Comparison of ENCODE assay signal across 26 mouse cellular contexts in genomic region chr15:96691381-96691780, GRCm38 (mm10). TPM values are rescaled to one million over a fixed set of nuclear protein-coding genes. Genes with fewer than 3 reads are reported as not detected.
DNase-seq lines count a peak whose midpoint lies in the region; ATAC-seq and TF ChIP-seq lines count a peak whose summit lies in the region.
"Had no signal": no experiment of that assay in that cellular context is flagged by ENCODE, and none has a peak within 500 bp of the region (broad histone marks: within the 10 kb centered on the region; RNA-seq: fewer than 3 reads in every experiment).

No protein-coding gene starts in this region.

- H3K27me3 ChIP-seq in heart, embryonic 15.5 days: no peaks in the 10 kb centered on the region
- no peaks in the 10 kb centered on the region for H3K27me3 ChIP-seq in heart, embryonic 11.5 days (ENCODE audit: control insufficient read depth, insufficient read depth, low read length)
- H3K27me3 ChIP-seq in liver, postnatal 0 days (ENCODE audit: insufficient read depth, low read length): no peaks in the 10 kb centered on the region
- H3K27me3 ChIP-seq: embryonic facial prominence, embryonic 12.5 days; embryonic facial prominence, embryonic 15.5 days; heart, embryonic 13.5 days; hindbrain, embryonic 13.5 days; intestine, embryonic 15.5 days; Patski had no signal

- H3K27ac ChIP-seq in heart, embryonic 15.5 days: 0 out of 2 replicates have a peak overlapping the region, but pooled peaks have one; percentile 30
- no peak overlapping the region for H3K27ac ChIP-seq in heart, embryonic 11.5 days (ENCODE audit: low read depth, low read length)
- H3K27ac ChIP-seq in liver, postnatal 0 days (ENCODE audit: low read depth): no peak overlapping the region
- H3K27ac ChIP-seq: embryonic facial prominence, embryonic 12.5 days; embryonic facial prominence, embryonic 15.5 days; heart, embryonic 13.5 days; hindbrain, embryonic 10.5 days; hindbrain, embryonic 13.5 days; intestine, embryonic 15.5 days had no signal

- TF ChIP-seq CTCF in liver, postnatal 0 days (IDR thresholded peaks at IDR 0.05; ENCODE audit: low read depth): no peak

- peak; percentile 12 for DNase-seq in 416B (ENCODE audit: low read depth)
- peak; percentile 32 for DNase-seq in NIH3T3 (ENCODE audit: low read depth)
- no peak for DNase-seq in liver, postnatal 0 days
- DNase-seq in left cerebral cortex, postnatal 36 days (ENCODE audit: low spot score in 2 of 2): no peak
- DNase-seq: adrenal gland, adult 2 months; adrenal gland, postnatal 14 days; cerebellum, adult 11 months; cerebellum, adult 2 months; cerebellum, adult 9-11 months; cerebellum, postnatal 25 days; gastrocnemius, postnatal 10 days; gastrocnemius, postnatal 36 days; kidney, adult 11 months; kidney, adult 8-10 months had no signal

- H3K4me3 ChIP-seq in heart, embryonic 15.5 days: no peak overlapping the region
- H3K4me3 ChIP-seq in heart, embryonic 11.5 days (ENCODE audit: low read depth, low read length): no peak overlapping the region
- H3K4me3 ChIP-seq in liver, postnatal 0 days (ENCODE audit: low read depth, low read length): no peak overlapping the region
- H3K4me3 ChIP-seq: embryonic facial prominence, embryonic 12.5 days; embryonic facial prominence, embryonic 15.5 days; heart, embryonic 13.5 days; hindbrain, embryonic 10.5 days; hindbrain, embryonic 13.5 days; intestine, embryonic 15.5 days had no signal

- H3K36me3 ChIP-seq in heart, embryonic 15.5 days: peaks cover 83% of the 10 kb centered on the region
- peaks cover 75% of the 10 kb centered on the region for H3K36me3 ChIP-seq in heart, embryonic 11.5 days (ENCODE audit: control insufficient read depth, insufficient read depth, low read length)
- peaks cover 84% of the 10 kb centered on the region for H3K36me3 ChIP-seq in liver, postnatal 0 days (replicated peaks; ENCODE audit: insufficient read depth, low read length)

- H3K4me2 ChIP-seq in heart, embryonic 15.5 days: no peak overlapping the region
- no peak overlapping the region for H3K4me2 ChIP-seq in heart, embryonic 11.5 days
- H3K4me2 ChIP-seq in liver, postnatal 0 days (ENCODE audit: low read depth, low read length): no peak overlapping the region
- H3K4me2 ChIP-seq: embryonic facial prominence, embryonic 12.5 days; embryonic facial prominence, embryonic 15.5 days; heart, embryonic 13.5 days; hindbrain, embryonic 13.5 days; intestine, embryonic 15.5 days had no signal

- H3K9me3 ChIP-seq in heart, embryonic 15.5 days (replicated peaks): no peaks in the 10 kb centered on the region
- no peaks in the 10 kb centered on the region for H3K9me3 ChIP-seq in heart, embryonic 11.5 days (replicated peaks; ENCODE audit: control insufficient read depth, low read length)
- H3K9me3 ChIP-seq in liver, postnatal 0 days (ENCODE audit: low read length): no peaks in the 10 kb centered on the region
- H3K9me3 ChIP-seq: embryonic facial prominence, embryonic 12.5 days; embryonic facial prominence, embryonic 15.5 days; heart, embryonic 13.5 days; hindbrain, embryonic 10.5 days; hindbrain, embryonic 13.5 days; intestine, embryonic 15.5 days had no signal

- intact Hi-C loops in left cerebral cortex, postnatal 36 days (cut with DNase I): no loop called here

- no peak overlapping the region for H3K9ac ChIP-seq in heart, embryonic 15.5 days
- no peak overlapping the region for H3K9ac ChIP-seq in heart, embryonic 11.5 days (ENCODE audit: low read depth, low read length)
- no peak overlapping the region for H3K9ac ChIP-seq in liver, postnatal 0 days (replicated peaks)
- H3K9ac ChIP-seq: embryonic facial prominence, embryonic 12.5 days; embryonic facial prominence, embryonic 15.5 days; heart, embryonic 13.5 days; hindbrain, embryonic 13.5 days; intestine, embryonic 15.5 days had no signal

- no peak for ATAC-seq in heart, embryonic 15.5 days (replicated peaks; ENCODE audit: insufficient number of reproducible peaks, insufficient read depth, low FRiP score, low read depth)
- no peak for ATAC-seq in heart, embryonic 11.5 days (replicated peaks; ENCODE audit: insufficient number of reproducible peaks, low FRiP score, low TSS enrichment)
- no peak for ATAC-seq in liver, postnatal 0 days
- ATAC-seq: CD4-positive, CD25-positive, alpha-beta regulatory T cell, adult 4 months; forebrain, embryonic 16.5 days; hindbrain, embryonic 16.5 days; intestine, embryonic 15.5 days; Patski had no signal

- H3K4me1 ChIP-seq in heart, embryonic 15.5 days (replicated peaks): peaks cover 61% of the 10 kb centered on the region
- peaks cover 21% of the 10 kb centered on the region for H3K4me1 ChIP-seq in heart, embryonic 11.5 days (ENCODE audit: control insufficient read depth, insufficient read depth, low read length)
- peaks cover 10% of the 10 kb centered on the region for H3K4me1 ChIP-seq in liver, postnatal 0 days (ENCODE audit: insufficient read depth)

- TF ChIP-seq EP300 in liver, postnatal 0 days (IDR thresholded peaks at IDR 0.05; ENCODE audit: low read depth): no peak

- WGBS in heart, embryonic 15.5 days: 83% methylated on average over 15 of the region's 15 CpGs
- WGBS in heart, embryonic 11.5 days (ENCODE audit: insufficient replicate concordance): 90% methylated on average over 15 of the region's 15 CpGs
- WGBS in liver, postnatal 0 days (ENCODE audit: insufficient replicate concordance): 91% methylated on average over 15 of the region's 15 CpGs

RNA-seq across cellular contexts. Expression of gene Slc38a2, which starts 8.1 kb away (rescaled TPM):
- polyA plus RNA-seq in heart, embryonic 15.5 days (2015; fragmentation: Nextera tagmentation; extraction: Ambion mirVana): 158 and 170 TPM in 2 replicates
- 139 and 157 TPM in 2 replicates for polyA plus RNA-seq in heart, embryonic 11.5 days (2014; fragmentation: Nextera tagmentation; extraction: Ambion mirVana)
- polyA plus RNA-seq in liver, postnatal 0 days (2015; fragmentation: Nextera tagmentation; extraction: Ambion mirVana): 19.0 and 29.6 TPM in 2 replicates
- 10 to 100 TPM; 76.0 to 96.7 TPM for total RNA-seq in left cerebral cortex, postnatal 36 days (2021)

RNA-seq across cellular contexts. Expression of gene Slc38a1, which starts 48.7 kb away (rescaled TPM):
- 66.1 and 67.8 TPM in 2 replicates for polyA plus RNA-seq in heart, embryonic 15.5 days (2015; fragmentation: Nextera tagmentation; extraction: Ambion mirVana)
- 75.5 and 81.9 TPM in 2 replicates for polyA plus RNA-seq in heart, embryonic 11.5 days (2014; fragmentation: Nextera tagmentation; extraction: Ambion mirVana)
- 8.4 and 11.3 TPM in 2 replicates for polyA plus RNA-seq in liver, postnatal 0 days (2015; fragmentation: Nextera tagmentation; extraction: Ambion mirVana)
- 100 to 1,000 TPM; 103 TPM for total RNA-seq in left cerebral cortex, postnatal 36 days (2021)

Comparison
In these comparisons a context has a peak if more than half of its experiments do, and no peak if none do; other contexts are left out.
1. DNase-seq: peak in 416B (single experiment) and NIH3T3 (single experiment); none in liver, postnatal 0 days (single experiment) and left cerebral cortex, postnatal 36 days (0 of 2).